Mouse (Mus musculus) cortical plate, adult 2 months (tissue): ENCODE measurements around the gene Gsk3b. TPM values are rescaled to one million over a fixed set of nuclear protein-coding genes. Genes with fewer than 3 reads are reported as not detected.
"Not testable (repeated sequence)": the region's sequence is repeated elsewhere in the genome, so short reads cannot be mapped to it uniquely, and the experiment has no call there.

Experiments used
- H3K27ac ChIP-seq: fragments of 200-500 bp; 2 replicates; pipeline ENCODE4 v1.5.1; 2012; ENCODE audit warnings: low read length, control low read depth, inconsistent platforms; ENCODE audit not compliant: insufficient read depth
- H3K4me1 ChIP-seq: fragments of 200-500 bp; 2 replicates; pipeline ENCODE4 v1.6.1; 2011; ENCODE audit warnings: low read length; ENCODE audit not compliant: control insufficient read depth, insufficient read depth
- H3K4me3 ChIP-seq: fragments of 200-500 bp; 2 replicates; pipeline ENCODE4 v1.5.1; 2011; ENCODE audit warnings: mild to moderate bottlenecking, low read length, control low read depth; ENCODE audit not compliant: insufficient read depth
- CTCF ChIP-seq: fragments of 200-500 bp; IDR thresholded peaks from 2 replicates; pipeline ENCODE4 v1.5.1; 2011; ENCODE audit warnings: mild to moderate bottlenecking, control low read depth, low read length; ENCODE audit not compliant: insufficient read depth; ENCODE audit errors: extremely low read depth
- POLR2A ChIP-seq: fragments of 200-500 bp; IDR thresholded peaks from 2 replicates; pipeline ENCODE4 v1.6.1; 2011; ENCODE audit warnings: mild to moderate bottlenecking, low read length, control low read depth; ENCODE audit not compliant: insufficient read depth; ENCODE audit errors: extremely low read depth
- polyA plus RNA-seq: library from polyadenylated mRNA; depleted of rRNA; stranded (reverse); fragments of >200 nt; gene quantifications from 2 replicates; pipeline ENCODE4 v1.2.3, GENCODE M21; 2012; rRNA removed

The Gsk3b gene
- polyA plus RNA-seq: 45.1 and 47.2 TPM in 2 replicates

- TF ChIP-seq CTCF (no peak), POLR2A (peak; percentile 95)
- H3K4me1 ChIP-seq: no peaks in the 10 kb centered on the region
- peak within 1 kb of the TSS; percentile 98 for H3K27ac ChIP-seq
- H3K4me3 ChIP-seq: peak within 1 kb of the TSS; percentile 97
These were observed at the start of gene Gsk3b for GRCm38 (mm10) chr16:38088629-38089446. Gene Gsk3b, plus strand, starts transcription at chr16:38089001.

- Histone ChIP-seq H3K4me1 (peaks cover 5% of the 10 kb centered on the region), H3K4me3 (no peak overlapping the region), H3K27ac (no peak overlapping the region)
- TF ChIP-seq CTCF: no peak
- no peak for TF ChIP-seq POLR2A
These were observed 46.6 kb upstream of the Gsk3b start for GRCm38 (mm10) chr16:38042160-38042559.

- no peak for TF ChIP-seq POLR2A
- no peak for TF ChIP-seq CTCF
- H3K4me3 ChIP-seq: no peak overlapping the region
- peaks cover 6% of the 10 kb centered on the region for H3K4me1 ChIP-seq
- H3K27ac ChIP-seq: no peak overlapping the region
These were observed 44.2 kb upstream of the Gsk3b start for GRCm38 (mm10) chr16:38044551-38044950.

- Histone ChIP-seq H3K4me1 (peaks cover 4% of the 10 kb centered on the region), H3K4me3 (peak overlapping the region; percentile 3), H3K27ac (no peak overlapping the region)
- TF ChIP-seq CTCF: no peak
- TF ChIP-seq POLR2A: no peak
These were observed 40.8 kb upstream of the Gsk3b start for GRCm38 (mm10) chr16:38047781-38048558.

- no peak overlapping the region for H3K4me3 ChIP-seq
- no peak overlapping the region for H3K27ac ChIP-seq
- TF ChIP-seq POLR2A (no peak), CTCF (no peak)
- H3K4me1 ChIP-seq: no peaks in the 10 kb centered on the region
These were observed 30.9 kb upstream of the Gsk3b start for GRCm38 (mm10) chr16:38057898-38058297.

- no peak for TF ChIP-seq POLR2A
- no peak for TF ChIP-seq CTCF
- H3K27ac ChIP-seq: no peak overlapping the region
- H3K4me1 ChIP-seq: no peaks in the 10 kb centered on the region
- no peak overlapping the region for H3K4me3 ChIP-seq
These were observed 30.0 kb upstream of the Gsk3b start for GRCm38 (mm10) chr16:38058836-38059235.

GRCm38 (mm10) chr16:38059631-38060030, 29.2 kb upstream of the Gsk3b start:
- TF ChIP-seq POLR2A: no peak
- TF ChIP-seq CTCF: no peak
- Histone ChIP-seq H3K4me1 (no peaks in the 10 kb centered on the region), H3K27ac (no peak overlapping the region), H3K4me3 (no peak overlapping the region)

- not testable (repeated sequence) for H3K4me3 ChIP-seq, H3K27ac ChIP-seq, H3K4me1 ChIP-seq
These were observed 14.8 kb upstream of the Gsk3b start for GRCm38 (mm10) chr16:38073859-38074631.

GRCm38 (mm10) chr16:38080201-38080600, 8.6 kb upstream of the Gsk3b start:
- Histone ChIP-seq H3K4me3 (no peak overlapping the region), H3K4me1 (no peaks in the 10 kb centered on the region), H3K27ac (no peak overlapping the region)
- TF ChIP-seq POLR2A: no peak
- TF ChIP-seq CTCF: no peak

- peak overlapping the region; percentile 97; the same call in 1 of the 2 replicates for H3K4me3 ChIP-seq
- H3K27ac ChIP-seq: no peak overlapping the region
- no peaks in the 10 kb centered on the region for H3K4me1 ChIP-seq
- no peak for TF ChIP-seq CTCF
- TF ChIP-seq POLR2A: no peak
These were observed 1.6 kb upstream of the Gsk3b start for GRCm38 (mm10) chr16:38087231-38087630.
